Mouse (Mus musculus) frontal cortex, postnatal 36 days (tissue): ENCODE measurements around the gene Gm49373.
"Not testable (repeated sequence)": the region's sequence is repeated elsewhere in the genome, so short reads cannot be mapped to it uniquely, and the experiment has no call there.

Experiments
- DNase-seq, 2 experiments: peaks; one replicate each; pipeline ENCODE4 v3.0.0; 2022; ENCODE audit warnings: low spot score in 2 of 2

The Gm49373 gene

DNA sequence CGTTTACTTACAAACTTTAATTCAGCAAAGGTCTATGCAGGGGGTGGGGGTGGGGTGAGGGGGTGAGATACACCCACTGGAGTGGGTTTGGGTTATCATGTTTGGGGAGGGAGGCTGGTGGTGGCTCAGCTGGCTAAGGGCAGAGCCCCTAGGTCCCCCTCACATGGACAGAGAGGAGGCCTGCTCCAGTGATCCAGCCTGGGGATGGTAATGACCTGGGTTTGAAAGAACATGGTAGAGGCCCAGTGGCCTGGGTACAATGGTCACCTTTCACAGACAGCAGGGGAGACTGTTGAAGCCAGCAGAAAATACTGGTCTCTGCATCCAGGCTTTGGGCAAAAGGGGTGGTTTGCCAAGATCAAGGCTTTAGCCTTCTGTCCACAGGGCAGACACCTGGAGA lies 1.3 kb upstream of the Gm49373 start:
- no peak for DNase-seq

GRCm38 (mm10) chr9:21072641-21073040 lies 255 bp downstream of the Gm49373 start:
- DNase-seq: peak in 1 of 2 experiments; percentile 31

DNA sequence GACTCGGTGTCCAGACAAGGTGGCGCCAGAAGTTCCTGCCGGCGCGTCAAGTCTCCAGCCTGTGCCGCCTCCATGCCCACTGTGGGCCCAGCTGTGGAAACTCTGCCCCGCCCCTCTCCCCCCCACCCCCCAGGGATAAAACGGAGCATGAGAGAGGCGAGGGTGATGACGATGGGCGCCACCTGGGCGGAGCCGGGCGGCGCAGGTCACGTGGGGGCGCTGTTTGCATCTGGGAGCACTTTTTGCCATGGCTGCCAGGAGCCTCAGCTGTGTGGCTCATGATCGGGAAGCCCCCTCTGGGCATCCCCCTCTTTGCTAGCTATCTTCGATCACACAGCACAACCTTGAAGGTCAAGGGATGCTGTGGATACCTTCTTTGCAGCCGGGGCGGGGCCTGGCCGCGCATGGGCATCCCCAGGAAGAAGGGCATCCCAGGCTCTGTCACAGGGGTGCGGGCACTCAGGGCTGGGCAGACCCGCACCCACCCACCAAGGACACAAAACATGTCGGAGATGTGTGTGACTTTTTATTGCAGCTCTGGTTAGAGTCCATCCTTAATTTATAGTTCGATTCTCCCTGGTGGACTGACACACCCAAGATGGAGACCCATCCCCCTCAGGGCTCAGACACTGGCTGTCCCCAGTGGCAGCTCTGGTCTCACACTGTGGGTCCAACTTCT lies 5.8 kb downstream of the Gm49373 start, which contains the start of gene Zglp1:
Zglp1 (minus strand) TSS at position 88 of the 679 bp plus-strand sequence.
- no peak for DNase-seq

DNA sequence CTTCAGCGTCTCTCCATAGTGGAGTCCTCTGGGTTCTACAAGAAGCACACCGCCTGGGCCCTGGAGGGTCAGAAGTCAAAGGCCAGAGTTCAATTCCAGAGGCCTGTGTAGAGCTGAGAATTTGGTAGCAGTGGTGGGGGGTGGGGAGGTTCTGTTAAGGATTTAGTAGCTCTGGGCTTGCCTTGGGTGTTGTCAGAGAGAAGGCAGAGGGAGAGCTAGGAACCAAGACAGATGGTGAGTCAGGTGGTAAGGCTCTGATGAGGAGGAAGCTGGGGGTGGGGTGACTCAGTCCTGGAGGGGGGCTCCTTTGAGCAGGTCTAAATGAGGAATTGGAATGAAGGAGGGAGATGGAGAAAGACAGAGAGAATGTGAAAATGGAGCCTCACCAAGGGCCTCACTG lies 10.0 kb downstream of the Gm49373 start:
- peak; percentile 73 to 80 for DNase-seq

GRCm38 (mm10) chr9:21051578-21051977 lies 21.3 kb downstream of the Gm49373 start:
- no peak for DNase-seq

- no peak for DNase-seq
Observed at GRCm38 (mm10) chr9:21045235-21045634, 27.7 kb downstream of the Gm49373 start.

DNA sequence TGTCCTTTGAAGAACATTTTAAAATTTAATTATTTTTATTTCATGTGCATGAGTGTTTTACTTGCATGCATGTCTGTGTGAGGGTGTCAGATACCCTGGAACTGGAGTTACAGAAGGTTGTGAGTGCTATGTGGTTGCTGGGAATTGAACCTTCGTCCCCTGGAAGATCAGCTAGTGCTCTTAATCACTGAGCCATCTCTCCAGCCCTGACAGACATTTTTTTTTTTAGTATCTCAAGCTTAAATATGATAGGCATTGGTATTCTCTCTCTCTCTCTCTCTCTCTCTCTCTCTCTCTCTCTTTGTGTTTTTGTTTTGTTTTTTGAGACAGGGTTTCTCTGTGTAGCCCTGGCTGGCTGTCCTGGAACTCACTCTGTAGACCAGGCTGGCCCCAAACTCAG lies 28.1 kb downstream of the Gm49373 start:
- not testable (repeated sequence) for DNase-seq

- no peak for DNase-seq
Observed at GRCm38 (mm10) chr9:21043563-21043962, 29.3 kb downstream of the Gm49373 start.

DNA sequence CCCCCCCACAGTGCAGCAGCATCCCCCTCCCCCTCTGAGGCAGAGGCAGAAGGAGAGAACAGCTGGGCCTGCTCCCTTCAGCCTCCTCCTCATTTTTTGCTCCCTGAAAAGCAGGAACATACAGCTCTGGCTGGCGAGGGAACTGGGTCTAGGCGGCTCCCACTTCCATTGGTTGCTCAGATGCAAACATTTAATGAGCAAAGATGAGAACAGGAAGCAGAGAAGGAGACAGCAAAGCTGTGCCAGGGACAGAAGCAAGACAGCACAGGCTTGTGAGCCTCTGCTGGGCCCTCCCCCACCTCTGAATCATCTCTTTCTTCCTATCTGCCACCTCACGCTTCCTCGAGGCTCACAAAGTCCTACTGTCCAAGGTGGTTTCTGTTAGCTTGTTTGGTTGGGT lies 31.6 kb downstream of the Gm49373 start:
- peak; percentile 80 to 85 for DNase-seq

- DNase-seq: no peak
Observed at GRCm38 (mm10) chr9:21039779-21040178, 33.1 kb downstream of the Gm49373 start.

DNA sequence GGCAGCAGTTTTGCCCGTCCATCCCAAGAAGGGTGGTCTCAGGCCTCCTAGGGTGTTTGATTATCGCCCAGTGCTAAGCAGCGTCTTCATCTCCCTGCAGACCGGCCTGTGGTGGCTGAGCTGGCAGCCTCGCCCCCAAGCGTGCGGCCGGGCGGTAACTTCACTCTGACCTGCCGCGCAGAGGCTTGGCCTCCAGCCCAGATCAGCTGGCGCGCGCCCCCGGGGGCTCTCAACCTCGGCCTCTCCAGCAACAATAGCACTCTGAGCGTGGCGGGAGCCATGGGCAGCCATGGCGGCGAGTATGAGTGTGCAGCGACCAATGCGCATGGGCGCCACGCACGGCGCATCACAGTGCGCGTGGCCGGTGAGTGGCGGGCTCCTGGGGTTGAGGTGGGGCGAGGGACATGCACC lies 35.4 kb downstream of the Gm49373 start:
- DNase-seq: peak; percentile 45 to 50

GRCm38 (mm10) chr9:21036666-21037065 lies 36.2 kb downstream of the Gm49373 start:
- DNase-seq: peak in 1 of 2 experiments; percentile 26

DNA sequence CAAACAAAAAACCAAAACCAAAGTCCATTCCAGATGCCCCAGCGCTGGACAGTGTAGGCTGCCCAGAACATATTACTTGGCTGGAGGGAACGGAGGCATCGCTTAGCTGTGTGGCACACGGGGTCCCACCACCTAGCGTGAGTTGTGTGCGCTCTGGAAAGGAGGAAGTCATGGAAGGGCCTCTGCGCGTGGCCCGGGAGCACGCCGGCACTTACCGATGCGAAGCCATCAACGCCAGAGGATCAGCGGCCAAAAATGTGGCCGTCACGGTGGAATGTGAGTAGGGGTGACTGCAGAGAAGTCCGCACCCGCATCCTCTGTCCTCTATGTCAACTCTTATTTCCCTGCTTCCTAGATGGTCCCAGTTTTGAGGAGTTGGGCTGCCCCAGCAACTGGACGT lies 36.7 kb downstream of the Gm49373 start:
- no peak for DNase-seq

- DNase-seq: peak in 1 of 2 experiments; percentile 22
Observed at GRCm38 (mm10) chr9:21035586-21035985, 37.3 kb downstream of the Gm49373 start.

DNA sequence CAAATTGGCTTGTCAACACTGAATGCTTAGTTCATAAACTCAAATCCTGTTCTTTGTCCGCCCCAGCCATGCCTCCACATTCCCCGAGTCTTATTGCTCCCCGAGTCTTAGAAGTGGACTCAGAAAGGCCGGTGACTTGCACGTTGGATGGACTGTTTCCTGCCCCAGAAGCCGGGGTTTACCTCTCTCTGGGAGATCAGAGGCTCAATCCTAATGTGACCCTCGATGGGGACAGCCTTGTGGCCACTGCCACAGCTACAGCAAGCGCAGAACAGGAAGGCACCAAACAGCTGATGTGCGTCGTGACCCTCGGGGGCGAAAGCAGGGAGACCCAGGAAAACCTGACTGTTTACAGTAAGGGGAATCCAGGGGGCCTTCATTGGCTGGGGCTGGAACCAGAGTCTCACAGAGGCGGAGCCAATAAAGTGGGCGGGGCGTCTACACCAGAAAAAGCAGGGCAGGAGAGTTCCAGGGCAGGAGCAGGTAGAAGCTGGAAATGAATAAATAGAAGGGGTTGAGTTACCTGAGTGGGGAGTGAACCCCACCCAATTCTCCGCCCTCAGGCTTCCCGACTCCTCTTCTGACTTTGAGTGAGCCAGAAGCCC lies 38.3 kb downstream of the Gm49373 start:
- peak in 1 of 2 experiments; percentile 15 for DNase-seq

DNA sequence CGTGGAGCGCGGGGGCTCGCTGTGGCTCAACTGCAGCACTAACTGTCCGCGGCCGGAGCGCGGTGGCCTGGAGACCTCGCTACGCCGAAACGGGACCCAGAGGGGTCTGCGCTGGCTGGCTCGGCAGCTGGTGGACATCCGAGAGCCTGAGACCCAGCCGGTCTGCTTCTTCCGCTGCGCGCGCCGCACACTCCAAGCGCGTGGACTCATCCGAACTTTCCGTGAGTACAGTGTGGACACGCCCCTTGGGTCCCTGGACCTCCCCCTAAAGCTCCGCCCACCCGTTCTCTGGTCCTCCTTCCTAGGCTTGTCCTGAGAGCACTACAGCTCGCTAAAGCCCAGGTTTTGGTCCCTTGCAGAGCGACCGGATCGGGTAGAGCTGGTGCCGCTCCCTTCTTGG lies 39.8 kb downstream of the Gm49373 start:
- peak; percentile 63 to 77 for DNase-seq

GRCm38 (mm10) chr9:21032491-21032890 lies 40.4 kb downstream of the Gm49373 start:
- no peak for DNase-seq

GRCm38 (mm10) chr9:21031896-21032351 lies 41.0 kb downstream of the Gm49373 start, which contains the start of gene Icam5:
TSS of gene Icam5 (plus strand) at chr9:21032073.
- peak; percentile 85 to 90 for DNase-seq

DNA sequence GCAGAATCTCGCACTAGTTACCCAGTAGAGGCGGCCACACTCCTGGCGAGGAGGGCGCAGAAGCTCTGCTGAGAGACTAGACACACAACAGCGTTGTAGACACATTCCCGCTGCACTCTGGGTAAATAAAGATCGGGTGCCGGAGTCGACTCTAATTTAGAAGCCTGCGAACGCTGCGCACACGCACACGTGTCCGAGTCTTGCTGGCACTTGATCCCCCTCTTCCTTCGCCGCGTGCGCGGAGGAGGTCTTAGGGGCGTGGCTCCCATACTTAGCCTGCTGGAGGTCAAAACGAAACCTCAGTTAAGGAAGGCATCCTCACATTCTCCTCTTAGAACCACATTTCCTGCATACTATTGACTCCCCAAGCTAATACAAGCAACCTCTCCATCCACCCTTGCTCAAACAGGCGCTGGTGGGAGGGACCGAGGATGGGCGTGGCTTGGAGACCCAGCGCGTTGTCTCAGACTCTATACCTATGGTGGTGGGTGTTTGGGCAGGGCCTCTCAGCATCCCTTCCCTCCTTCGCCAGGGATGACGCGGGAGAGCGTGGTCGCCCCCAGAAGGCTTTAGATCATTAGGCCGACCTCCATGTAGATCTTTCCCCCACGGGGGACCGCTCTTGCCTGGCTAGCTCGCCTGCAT lies 41.5 kb downstream of the Gm49373 start:
- DNase-seq: peak; percentile 86 to 89

DNA sequence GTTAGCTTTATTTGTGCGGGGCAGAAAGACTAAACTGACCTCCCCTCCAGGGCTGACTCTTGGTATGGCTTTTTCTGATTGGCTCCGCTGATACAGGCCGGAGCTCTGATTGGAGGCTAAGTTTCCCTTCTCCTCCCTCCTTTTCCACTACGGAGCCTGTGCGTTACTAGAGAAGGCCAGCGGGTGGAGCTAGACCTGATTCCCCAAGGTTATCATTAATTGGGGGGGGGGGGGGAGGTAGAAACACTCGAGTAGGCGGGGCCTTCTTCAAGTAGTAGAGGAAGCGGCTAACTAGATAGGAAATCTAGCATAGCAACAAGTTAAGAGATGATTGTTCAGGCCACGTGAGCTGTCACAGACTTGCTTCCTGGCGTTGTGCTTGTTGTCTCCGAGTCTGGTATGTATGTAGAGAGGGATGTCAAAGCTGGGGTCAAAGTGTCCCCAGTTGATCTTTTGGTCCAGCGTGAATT lies 42.1 kb downstream of the Gm49373 start:
- DNase-seq: peak; percentile 70 to 83

DNA sequence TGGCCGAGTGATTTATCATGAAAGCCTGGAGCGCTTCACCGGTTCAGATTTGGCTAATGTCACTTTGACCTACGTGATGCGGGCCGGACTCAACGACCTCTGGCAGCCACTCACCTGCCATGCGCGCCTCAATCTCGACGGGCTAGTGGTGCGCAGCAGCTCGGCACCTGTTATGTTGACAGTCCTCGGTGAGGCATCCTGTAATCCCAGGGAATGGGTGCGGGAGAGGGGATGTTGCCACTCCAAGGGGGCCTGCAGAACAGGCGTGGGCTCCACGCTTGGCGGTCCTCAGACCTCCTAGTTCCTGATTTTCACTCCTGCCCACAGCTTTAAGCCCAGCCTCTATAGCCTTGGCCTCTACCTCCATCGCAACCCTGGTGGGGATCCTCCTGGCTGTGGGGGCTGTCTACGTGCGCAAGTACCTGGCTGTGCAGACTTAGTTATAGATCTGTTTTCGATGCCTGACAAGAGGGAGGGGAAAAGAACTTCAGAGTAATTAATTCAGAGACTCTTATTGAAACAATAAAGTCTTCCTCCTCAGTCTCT lies 42.8 kb downstream of the Gm49373 start:
- DNase-seq: no peak
